Mouse (Mus musculus) layer of hippocampus, postnatal 25 days (tissue): ENCODE results near the gene Sidt2. TPM values are rescaled to one million over a fixed set of nuclear protein-coding genes. Genes with fewer than 3 reads are reported as not detected.

Source experiments
- DNase-seq, 2 experiments: peaks; one replicate each; pipeline ENCODE4 v3.0.0; 2022; ENCODE audit warnings: mixed read lengths in 2 of 2, low spot score in 1 of 2; ENCODE audit errors: extremely low spot score in 1 of 2
- microRNA-seq, 2 experiments: library from miRNA; unstranded; fragments of <30 nt; microRNA quantifications; one replicate each; pipeline ENCODE4 v1.2.0; 2021
- total RNA-seq, 2 experiments: library from RNA; stranded (reverse); gene quantifications; 2 replicates each; pipeline ENCODE4 v1.2.3; 2021

Sidt2 gene
- total RNA-seq, 2 experiments from 2014 or later = 89.2 to 97.9 TPM

DNA sequence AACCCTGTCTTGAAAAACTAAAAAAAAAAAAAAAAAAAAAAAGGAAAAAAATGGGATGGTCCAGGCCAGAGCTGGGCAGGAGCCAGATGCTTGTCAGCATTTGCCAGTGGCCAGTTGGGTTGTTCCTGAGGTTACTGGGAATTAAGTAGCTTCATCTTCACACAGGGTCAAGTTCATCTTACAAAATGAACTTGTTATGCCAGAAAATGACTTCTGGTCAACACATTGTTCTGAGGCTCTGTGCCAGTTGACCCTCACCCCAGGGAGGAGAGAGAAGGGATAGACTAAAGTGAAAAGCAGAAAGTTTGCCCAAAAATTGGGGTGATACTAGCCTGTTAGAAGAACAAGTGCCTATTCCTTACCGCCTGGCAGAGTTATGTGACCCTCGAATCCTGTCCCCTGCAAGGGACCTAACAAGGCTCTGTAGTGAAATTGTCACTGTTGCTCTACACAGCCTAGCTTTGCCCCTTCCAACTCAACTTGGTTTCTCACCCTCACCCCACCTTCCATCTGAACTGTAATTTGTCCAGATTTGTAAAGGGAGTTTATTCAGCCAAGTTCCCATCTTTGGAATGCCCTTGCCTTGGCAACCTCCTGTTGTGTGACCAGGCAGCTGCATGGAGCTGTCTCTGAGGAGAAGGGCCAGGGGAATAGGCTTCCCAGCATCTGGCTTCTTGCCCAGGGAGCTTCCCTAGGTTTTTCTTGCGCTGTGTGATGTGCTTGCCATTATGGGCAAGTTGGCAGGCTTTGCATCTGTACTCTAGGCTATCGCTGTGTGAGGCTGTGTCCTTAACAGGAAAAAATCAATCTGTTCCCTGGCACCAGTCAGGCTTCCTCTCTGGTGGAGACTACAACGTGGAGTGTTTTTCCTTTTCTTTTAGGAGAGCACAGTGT lies 37.8 kb downstream of the Sidt2 start:
- DNase-seq = peak in 1 of 2 experiments; percentile 43

- no peak for DNase-seq
These were observed 39.4 kb downstream of the Sidt2 start for GRCm38 (mm10) chr9:45915659-45916058.

- DNase-seq = peak in 1 of 2 experiments; percentile 62
These were observed 43.4 kb downstream of the Sidt2 start for GRCm38 (mm10) chr9:45911673-45912072.

- no peak for DNase-seq
These were observed 44.1 kb downstream of the Sidt2 start for GRCm38 (mm10) chr9:45910995-45911394.

DNA sequence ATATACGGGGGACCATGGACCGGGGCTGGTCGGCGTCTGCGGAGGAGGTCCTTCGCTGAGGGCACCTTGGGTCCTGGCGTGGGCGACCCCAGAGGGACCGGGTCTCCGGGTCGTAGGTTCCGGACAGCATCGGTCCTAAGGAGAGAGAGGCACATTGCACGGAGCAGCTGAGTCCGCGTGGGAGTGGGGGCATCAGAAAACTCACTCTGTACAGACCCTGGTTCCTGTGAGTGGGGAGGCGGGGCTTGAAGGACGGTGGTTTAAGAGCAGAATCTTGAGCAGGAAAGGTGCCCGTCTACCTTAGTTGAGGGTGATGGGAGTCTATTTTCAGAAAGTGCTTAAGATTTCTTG lies 48.0 kb downstream of the Sidt2 start:
- DNase-seq = no peak

GRCm38 (mm10) chr9:45906355-45907077 lies 48.5 kb downstream of the Sidt2 start, which contains the start of the genes Pcsk7 and Rnf214:
Pcsk7 (plus strand) TSS chr9:45906497.
Rnf214 (minus strand) TSS chr9:45906911.
- peak; percentile 82 to 83 for DNase-seq

DNA sequence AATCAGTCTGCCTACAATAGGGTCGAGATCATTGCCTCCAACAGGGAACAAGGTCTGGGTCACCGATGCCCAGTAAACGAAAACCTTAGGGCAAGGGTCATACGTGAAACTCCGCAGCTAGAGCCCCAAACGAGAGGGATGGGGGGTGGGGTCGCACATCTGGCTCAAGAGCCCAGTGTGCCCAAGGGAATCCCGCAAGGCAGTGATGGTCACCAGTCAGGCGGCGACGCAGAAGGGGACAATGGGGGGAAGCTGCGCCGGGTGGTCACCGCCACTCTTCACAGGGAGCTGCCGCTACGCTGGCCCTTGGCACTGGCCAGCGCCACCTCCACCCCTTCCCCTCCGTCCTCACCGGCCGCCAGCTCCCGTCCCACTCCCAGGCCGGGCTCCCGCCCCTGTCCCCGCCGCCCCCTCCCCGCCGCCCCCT lies 49.2 kb downstream of the Sidt2 start:
- DNase-seq = no peak

GRCm38 (mm10) chr9:45905196-45905595 lies 49.9 kb downstream of the Sidt2 start:
- no peak for DNase-seq

DNA sequence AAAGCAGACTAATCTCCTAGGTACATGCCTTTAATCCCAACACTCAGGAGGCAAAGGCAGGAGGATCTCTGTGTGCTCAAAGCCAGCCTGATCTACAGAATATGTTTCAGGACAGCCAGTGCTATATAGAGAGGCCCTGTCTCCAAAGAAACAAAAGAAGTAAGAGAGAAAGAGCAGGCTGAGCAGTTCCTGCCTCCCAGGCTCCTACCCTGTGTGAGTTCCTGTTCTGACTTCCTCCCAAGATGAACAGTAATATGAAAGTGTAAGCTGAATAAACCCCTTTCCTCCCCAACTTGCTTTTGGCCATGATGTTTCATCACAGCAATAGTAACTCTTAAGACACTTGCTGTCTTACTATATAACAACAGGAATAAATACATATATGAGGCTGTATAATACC lies 61.4 kb downstream of the Sidt2 start:
- DNase-seq = no peak

Small RNAs within 50 kb of the gene (microRNA-seq; reads per million reads assigned to microRNA genes)
- 0.37 to 0.40 reads per million in 2 experiments for gene Mir7087

Other genes starting within 250 kb of the Sidt2 start
- gene Cep164, start 126.6 kb downstream of the Sidt2 start, total RNA-seq = 10 to 100 TPM in 1 of 2 experiments, 1 to 10 TPM in 1; 9.0 to 14.8 TPM
- 100 to 1,000 TPM in 1 of 2 experiments, 10 to 100 TPM in 1; 95.4 to 107 TPM for gene Bace1, start 116.7 kb downstream of the Sidt2 start, total RNA-seq
- 10 to 100 TPM; 18.0 to 24.7 TPM for gene Pcsk7, start 48.8 kb downstream of the Sidt2 start, total RNA-seq
- 10 to 100 TPM; 63.6 to 69.3 TPM for gene Rnf214, start 48.3 kb downstream of the Sidt2 start, total RNA-seq
- gene Tagln, start 19.2 kb downstream of the Sidt2 start, total RNA-seq = 10 to 100 TPM in 1 of 2 experiments, 1 to 10 TPM in 1; 9.9 to 13.0 TPM
- 100 to 1,000 TPM; 212 to 221 TPM for gene Pafah1b2, start 57.4 kb upstream of the Sidt2 start, total RNA-seq
- 100 to 1,000 TPM; 136 to 138 TPM for gene Sik3, start 57.6 kb upstream of the Sidt2 start, total RNA-seq